Mouse (Mus musculus) midbrain, embryonic 10.5 days (tissue): ENCODE data around the gene Stat6. TPM values are rescaled to one million over a fixed set of nuclear protein-coding genes. Genes with fewer than 3 reads are reported as not detected.

Experiments used
- DNase-seq: peaks from one replicate; pipeline ENCODE4 v3.0.0-alpha.2; 2017; ENCODE audit warnings: low spot score
- H3K27ac ChIP-seq: fragments of 300-500 bp; sonication (generic); replicated peaks from 2 replicates; pipeline ENCODE4 v1.5.1; 2016; ENCODE audit warnings: mild to moderate bottlenecking
- H3K27me3 ChIP-seq: fragments of 300-500 bp; sonication (generic); 2 replicates; pipeline ENCODE4 v1.6.1; 2016; ENCODE audit warnings: low read depth, mild to moderate bottlenecking; ENCODE audit not compliant: poor library complexity, severe bottlenecking
- H3K36me3 ChIP-seq: fragments of 300-500 bp; sonication (generic); 2 replicates; pipeline ENCODE4 v1.6.1; 2016; ENCODE audit warnings: mild to moderate bottlenecking, moderate library complexity
- H3K4me1 ChIP-seq: fragments of 300-500 bp; sonication (generic); 2 replicates; pipeline ENCODE4 v1.6.1; 2016
- H3K4me3 ChIP-seq: fragments of 300-500 bp; sonication (generic); 2 replicates; pipeline ENCODE4 v1.5.1; 2016; ENCODE audit warnings: mild to moderate bottlenecking, moderate library complexity
- H3K9me3 ChIP-seq: fragments of 300-500 bp; sonication (generic); replicated peaks from 2 replicates; pipeline ENCODE4 v1.6.1; 2016; ENCODE audit warnings: mild to moderate bottlenecking
- WGBS: fragments of 180-500 bp; shearing (Covaris S2); methylation state at CpG from one replicate; pipeline ENCODE4 v1.1.7; 2016; 5-methylcytosine and 5-hydroxymethylcytosine counted together
- polyA plus RNA-seq: library from polyadenylated mRNA; unstranded; fragments of >200 nt; fragmentation: Nextera tagmentation; extraction: Ambion mirVana; gene quantifications from 2 replicates; pipeline ENCODE4 v1.2.1, GENCODE M21; 2016

Gene Stat6
- polyA plus RNA-seq, 1 experiment from 2014 or later, result 8.2 TPM

DNA sequence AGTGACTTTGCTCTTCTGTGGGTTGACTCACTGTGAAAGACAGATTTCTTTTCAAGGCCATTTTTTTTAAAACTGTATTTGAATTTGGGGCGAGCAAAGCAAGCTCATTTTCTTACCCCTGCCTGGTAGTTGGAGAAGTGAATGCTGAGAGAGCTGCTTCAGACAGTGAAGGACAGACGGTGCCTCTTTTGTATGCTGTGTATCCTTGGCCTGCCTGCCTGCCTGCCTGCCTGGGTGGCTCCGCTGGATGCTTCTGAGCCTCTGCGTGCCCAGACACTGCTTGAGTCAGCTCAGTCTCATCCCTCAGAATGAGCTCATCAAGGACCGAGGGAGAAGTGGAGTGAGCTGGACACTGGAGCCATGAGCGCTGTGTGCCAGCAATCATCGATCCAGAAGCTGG, 56.2 kb downstream of the Stat6 start:
- peaks cover 61% of the 10 kb centered on the region for H3K36me3 ChIP-seq
- no peaks in the 10 kb centered on the region for H3K27me3 ChIP-seq
- H3K27ac ChIP-seq, result no peak overlapping the region
- no peaks in the 10 kb centered on the region for H3K9me3 ChIP-seq
- DNase-seq, result no peak
- H3K4me3 ChIP-seq, result no peak overlapping the region
- H3K4me1 ChIP-seq, result no peaks in the 10 kb centered on the region
- 94% methylated on average over 7 of the region's 7 CpGs for WGBS

DNA sequence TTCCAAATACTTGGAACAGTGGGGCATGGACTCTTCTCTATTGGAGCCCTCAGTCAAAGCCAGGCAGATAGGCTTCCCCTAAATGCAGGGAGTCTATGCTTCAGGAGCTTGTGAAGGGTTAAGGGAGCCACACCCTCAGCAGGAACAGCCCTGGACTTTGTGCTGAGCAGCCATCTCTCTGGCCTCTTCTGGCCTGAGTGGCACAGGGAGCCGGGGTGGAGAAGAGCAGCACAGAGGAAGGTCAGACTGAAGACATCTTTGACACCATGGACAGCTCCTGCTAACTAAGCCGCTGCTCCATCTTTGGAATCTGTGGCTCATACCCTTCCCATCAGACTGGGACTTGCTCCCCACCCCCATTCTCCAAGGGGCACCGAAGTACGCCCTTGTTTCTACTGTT, 60.5 kb downstream of the Stat6 start:
- no peaks in the 10 kb centered on the region for H3K27me3 ChIP-seq
- H3K36me3 ChIP-seq, result peaks cover 23% of the 10 kb centered on the region
- H3K4me1 ChIP-seq, result no peaks in the 10 kb centered on the region
- H3K27ac ChIP-seq, result no peak overlapping the region
- no peak overlapping the region for H3K4me3 ChIP-seq
- no peak for DNase-seq
- H3K9me3 ChIP-seq, result no peaks in the 10 kb centered on the region
- 39% methylated on average over 4 of the region's 4 CpGs for WGBS

DNA sequence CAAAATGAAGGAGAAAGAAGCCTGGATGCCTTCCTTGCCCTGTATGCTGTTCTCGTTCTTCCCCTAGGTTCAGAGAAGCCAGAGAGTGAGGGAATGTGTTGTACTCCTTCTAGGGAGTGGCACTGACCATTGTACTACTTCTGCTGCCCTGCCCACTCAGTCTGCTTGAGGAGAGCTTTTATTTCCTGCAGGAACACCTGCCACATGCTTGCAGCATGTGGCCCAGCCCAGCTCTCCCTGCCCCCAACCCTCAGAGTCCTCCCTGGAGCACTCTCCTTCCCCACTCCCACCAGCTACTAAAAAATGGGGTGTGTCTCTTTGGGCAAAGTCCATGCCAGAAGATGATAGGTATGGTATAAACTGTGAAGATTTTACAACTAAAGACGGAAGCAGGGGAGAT, 61.5 kb downstream of the Stat6 start:
- DNase-seq, result no peak

DNA sequence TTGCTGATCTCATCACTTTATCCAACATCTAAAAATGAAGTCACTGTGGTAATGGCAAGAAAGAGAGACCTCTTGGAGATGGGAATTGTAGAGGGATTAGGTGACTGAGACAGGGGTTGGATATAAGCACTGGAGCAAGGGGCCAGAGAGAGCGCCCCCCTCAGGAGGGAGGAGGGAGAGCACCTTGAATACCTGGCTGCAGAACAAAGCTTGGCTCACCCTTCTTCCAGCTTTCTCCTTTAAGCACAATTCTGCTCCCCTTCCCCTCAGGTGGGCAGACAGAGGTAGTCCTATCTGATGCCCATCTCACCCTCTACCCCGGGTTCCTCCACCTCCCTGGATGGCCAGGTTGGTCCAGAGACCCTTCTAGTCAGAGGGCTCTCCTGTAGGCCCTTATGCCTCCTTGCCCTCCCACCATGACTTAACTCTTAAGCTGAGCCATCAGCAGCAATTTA, 62.0 kb downstream of the Stat6 start, which contains the start of gene Myo1a:
TSS of gene Myo1a (plus strand) at position 405 of the 455 bp plus-strand sequence.
- DNase-seq, result no peak
- no peaks in the 10 kb centered on the region for H3K4me1 ChIP-seq
- 68% methylated on average over 2 of the region's 2 CpGs for WGBS
- H3K4me3 ChIP-seq, result no peak within 1 kb of the TSS
- H3K36me3 ChIP-seq, result peaks cover 8% of the 10 kb centered on the region; the same call in 1 of the 2 replicates
- no peaks in the 10 kb centered on the region for H3K9me3 ChIP-seq
- no peaks in the 10 kb centered on the region for H3K27me3 ChIP-seq
- H3K27ac ChIP-seq, result no peak within 1 kb of the TSS

More for the DNA sequence above, 61.5 kb downstream of the Stat6 start:
- Histone ChIP-seq H3K27me3 (no peaks in the 10 kb centered on the region), H3K36me3 (peaks cover 13% of the 10 kb centered on the region), H3K9me3 (no peaks in the 10 kb centered on the region), H3K4me3 (no peak overlapping the region), H3K4me1 (no peaks in the 10 kb centered on the region), H3K27ac (no peak overlapping the region)
- 72% methylated on average over 2 of the region's 2 CpGs for WGBS

DNA sequence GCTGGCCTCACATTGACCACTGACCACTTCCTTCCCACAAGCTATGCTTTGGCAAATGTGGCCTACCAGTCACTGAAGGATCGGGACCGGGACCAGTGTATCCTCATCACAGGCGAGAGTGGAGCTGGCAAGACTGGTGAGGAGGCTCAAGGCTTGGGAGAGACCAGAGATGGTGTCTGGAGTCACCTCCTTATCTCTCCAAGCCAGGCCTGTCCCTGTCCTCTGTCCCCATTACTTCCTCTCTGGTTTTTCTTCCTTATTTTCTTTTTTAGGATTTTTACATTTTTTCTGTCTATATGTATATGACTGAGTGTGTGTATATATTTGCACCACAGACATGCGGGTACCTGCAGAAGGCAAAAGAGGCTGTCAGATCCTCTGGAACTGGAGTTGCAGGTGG, 63.0 kb downstream of the Stat6 start:
- 92% methylated on average over 4 of the region's 4 CpGs for WGBS
- Histone ChIP-seq H3K9me3 (no peaks in the 10 kb centered on the region), H3K36me3 (no peaks in the 10 kb centered on the region), H3K4me1 (no peaks in the 10 kb centered on the region), H3K27ac (no peak overlapping the region), H3K4me3 (no peak overlapping the region), H3K27me3 (no peaks in the 10 kb centered on the region)
- no peak for DNase-seq

DNA sequence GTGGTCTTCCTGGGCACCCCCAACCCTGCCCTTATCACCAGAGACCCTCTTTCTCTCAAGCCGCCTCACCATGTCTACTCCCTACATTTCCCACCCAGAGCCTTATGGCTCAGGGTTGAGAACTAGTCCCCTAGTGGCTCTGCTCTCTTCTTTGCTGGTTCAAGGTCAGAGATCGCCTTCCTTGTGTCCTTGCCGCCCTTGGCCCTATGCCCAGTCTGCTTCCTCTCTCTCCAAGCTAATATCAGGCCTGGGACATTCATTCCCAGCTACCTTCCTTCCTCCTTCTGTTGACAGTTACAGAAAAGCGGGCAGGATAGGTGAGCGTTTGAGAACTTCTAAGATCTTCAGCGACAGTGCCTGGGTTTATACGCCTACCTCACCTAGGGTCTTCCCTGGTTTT, 64.9 kb downstream of the Stat6 start:
- no peak for DNase-seq
- Histone ChIP-seq H3K27ac (no peak overlapping the region), H3K4me3 (no peak overlapping the region), H3K36me3 (no peaks in the 10 kb centered on the region), H3K9me3 (no peaks in the 10 kb centered on the region), H3K27me3 (no peaks in the 10 kb centered on the region), H3K4me1 (no peaks in the 10 kb centered on the region)
- WGBS, result 94% methylated on average over 7 of the region's 7 CpGs

DNA sequence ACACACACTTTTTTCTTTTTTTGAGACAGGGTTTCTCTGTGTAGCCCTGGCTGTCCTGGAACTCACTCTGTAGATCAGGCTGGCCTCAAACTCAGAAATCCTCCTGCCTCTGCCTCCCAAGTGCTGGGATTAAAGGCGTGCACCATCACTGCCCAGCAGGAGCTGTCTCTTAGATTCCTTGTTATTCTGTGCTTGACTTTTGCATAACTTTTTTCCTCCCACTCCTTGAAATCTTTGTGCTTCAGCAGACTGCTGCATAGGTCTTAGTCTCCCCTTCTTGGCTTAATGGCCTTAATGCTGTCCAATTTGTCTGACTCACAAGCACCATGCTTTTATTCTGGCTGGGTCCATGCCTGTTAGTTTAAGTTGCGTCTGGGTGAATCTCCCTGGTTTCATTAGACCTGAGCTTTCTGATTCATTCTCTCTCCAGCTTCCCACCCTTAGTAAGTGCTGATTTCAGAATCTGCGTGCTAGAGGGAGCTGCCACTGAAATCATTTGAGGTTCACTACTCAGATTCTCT, 66.1 kb downstream of the Stat6 start:
- H3K4me3 ChIP-seq, result no peak overlapping the region
- H3K27me3 ChIP-seq, result no peaks in the 10 kb centered on the region
- no peak for DNase-seq
- no peaks in the 10 kb centered on the region for H3K36me3 ChIP-seq
- H3K4me1 ChIP-seq, result no peaks in the 10 kb centered on the region
- 92% methylated on average over 3 of the region's 3 CpGs for WGBS
- H3K27ac ChIP-seq, result no peak overlapping the region
- H3K9me3 ChIP-seq, result no peaks in the 10 kb centered on the region

DNA sequence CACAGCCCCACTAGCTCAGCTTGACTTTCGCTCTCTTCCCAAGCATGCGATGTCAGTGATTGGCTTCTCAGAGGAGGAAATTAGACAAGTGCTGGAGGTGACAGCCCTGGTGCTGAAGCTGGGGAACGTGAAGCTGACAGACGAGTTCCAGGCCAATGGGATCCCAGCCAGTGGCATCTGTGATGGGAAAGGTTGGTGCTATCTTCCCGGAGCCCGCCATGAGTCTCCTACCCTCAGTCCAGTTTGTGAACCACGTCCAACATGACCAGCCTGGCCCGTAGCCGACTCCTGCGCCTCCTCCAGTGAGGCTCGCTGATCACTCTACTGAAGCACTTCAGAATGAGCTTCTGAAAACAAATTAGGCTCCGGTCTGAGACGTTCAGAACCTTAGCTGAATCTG, 67.5 kb downstream of the Stat6 start:
- no peaks in the 10 kb centered on the region for H3K9me3 ChIP-seq
- H3K36me3 ChIP-seq, result no peaks in the 10 kb centered on the region
- H3K4me3 ChIP-seq, result no peak overlapping the region
- H3K27me3 ChIP-seq, result no peaks in the 10 kb centered on the region
- H3K4me1 ChIP-seq, result no peaks in the 10 kb centered on the region
- 85% methylated on average over 13 of the region's 13 CpGs for WGBS
- no peak overlapping the region for H3K27ac ChIP-seq
- no peak for DNase-seq

Other genes starting within 250 kb of the Stat6 start
- 0.52 and 0.62 TPM in 2 replicates for gene Stac3, start 141.3 kb upstream of the Stat6 start, polyA plus RNA-seq
- 5.2 and 5.8 TPM in 2 replicates for gene Ndufa4l2, start 128.0 kb upstream of the Stat6 start, polyA plus RNA-seq
- 107 and 121 TPM in 2 replicates for gene Shmt2, start 120.5 kb upstream of the Stat6 start, polyA plus RNA-seq
- gene Nxph4, start 108.4 kb upstream of the Stat6 start, polyA plus RNA-seq, result 19.4 and 27.2 TPM in 2 replicates
- 54.9 and 69.8 TPM in 2 replicates for gene Lrp1, start 21.8 kb upstream of the Stat6 start, polyA plus RNA-seq
- gene Nemp1, start 23.9 kb downstream of the Stat6 start, polyA plus RNA-seq, result 9.0 TPM in 2 replicates
- gene Nab2, start 25.6 kb downstream of the Stat6 start, polyA plus RNA-seq, result 3.9 and 4.4 TPM in 2 replicates
- gene Myo1a, start 62.2 kb downstream of the Stat6 start, polyA plus RNA-seq, result 0.41 and 0.69 TPM in 2 replicates
- not detected in 2 replicates for gene Tac2, start 81.5 kb downstream of the Stat6 start, polyA plus RNA-seq
- gene Zbtb39, start 96.6 kb downstream of the Stat6 start, polyA plus RNA-seq, result 4.3 and 4.7 TPM in 2 replicates
- gene Gpr182, start 108.7 kb downstream of the Stat6 start, polyA plus RNA-seq, result 0.32 and 0.40 TPM in 2 replicates
- 0.02 and 0.04 TPM in 2 replicates for gene Rdh1, start 116.7 kb downstream of the Stat6 start, polyA plus RNA-seq
- not detected in 2 replicates for gene Rdh16f1, start 116.8 kb downstream of the Stat6 start, polyA plus RNA-seq
- 0.11 and 0.12 TPM in 2 replicates for gene Rdh9, start 133.4 kb downstream of the Stat6 start, polyA plus RNA-seq
- gene Rdh16, start 158.2 kb downstream of the Stat6 start, polyA plus RNA-seq, result not detected in 2 replicates
- gene Rdh19, start 206.9 kb downstream of the Stat6 start, polyA plus RNA-seq, result not detected in 2 replicates
- gene Rdh16f2, start 223.5 kb downstream of the Stat6 start, polyA plus RNA-seq, result not detected in 2 replicates
- gene Rdh7, start 245.8 kb downstream of the Stat6 start, polyA plus RNA-seq, result not detected in 2 replicates